Mouse (Mus musculus) 3134 (cell line): ENCODE results near the gene Olfr960.

Source experiments
- DNase-seq: peaks from one replicate; pipeline ENCODE4 v3.0.0-alpha.2; 2011; ENCODE audit warnings: low spot score; ENCODE audit not compliant: insufficient read length; ENCODE audit errors: extremely low read depth

Gene Olfr960

DNA sequence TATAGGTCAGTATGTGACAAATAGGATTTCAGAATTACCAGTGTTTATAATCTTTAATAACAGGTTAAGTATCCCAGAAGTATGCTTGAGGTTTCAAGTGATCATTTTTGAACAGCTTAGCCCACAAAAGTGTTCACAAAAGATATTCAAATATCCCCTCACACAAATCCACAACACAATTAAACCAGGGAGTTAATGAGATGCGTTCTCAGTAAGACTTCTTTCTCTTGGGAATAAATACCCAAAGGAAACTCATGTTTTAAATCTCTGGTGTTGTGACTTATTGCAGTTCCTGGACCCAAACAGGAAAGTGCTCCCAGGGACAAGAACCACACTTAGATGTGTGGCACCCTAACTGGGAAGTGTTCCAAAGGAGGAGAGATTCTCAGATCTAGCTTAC is at the start of gene Olfr960:
TSS of gene Olfr960 (plus strand) at position 301 of the 400 bp plus-strand sequence.
- DNase-seq, result no peak

- no peak for DNase-seq
Measured at GRCm38 (mm10) chr9:39575469-39575868, 45.7 kb upstream of the Olfr960 start, which contains the start of gene Olfr959. Olfr959 (minus strand) TSS chr9:39575569.

- DNase-seq, result no peak
Measured at GRCm38 (mm10) chr9:39577050-39577449, 44.1 kb upstream of the Olfr960 start.

DNA sequence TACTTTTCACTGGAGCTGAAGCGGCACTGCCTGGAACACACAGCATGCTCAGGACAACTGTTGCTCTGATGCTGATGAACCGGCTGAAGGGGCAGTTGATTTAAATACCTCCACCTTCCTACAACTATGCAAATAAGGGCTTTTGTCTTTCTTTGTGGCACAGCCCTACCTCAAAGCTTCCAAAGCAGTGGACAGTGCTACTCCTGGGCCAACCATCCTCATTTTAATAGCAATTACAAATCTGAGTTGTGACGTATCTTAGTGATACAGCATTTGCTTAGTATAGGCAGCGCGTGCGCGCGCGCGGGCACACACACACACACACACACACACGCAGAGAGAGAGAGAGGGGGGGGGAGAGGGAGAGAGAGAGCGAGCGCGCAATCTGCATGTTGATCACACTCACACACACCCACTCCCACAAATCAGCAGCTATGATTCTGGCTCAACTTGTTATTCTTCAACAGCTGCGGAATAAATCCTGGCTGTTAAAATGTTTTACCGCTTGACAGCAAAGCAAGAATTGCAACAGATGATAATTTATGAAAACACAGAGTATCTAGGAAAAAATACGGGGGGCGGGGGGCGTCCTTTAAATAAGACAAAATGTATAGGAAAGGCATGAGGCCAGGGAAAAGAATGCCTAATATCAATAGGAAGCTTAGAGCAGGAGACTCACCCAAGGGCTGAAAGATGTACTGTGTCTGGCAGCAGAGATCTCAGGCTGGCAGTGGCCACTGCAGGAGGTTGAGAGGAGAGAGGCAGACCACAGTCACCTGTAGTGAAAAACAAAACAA is 18.4 kb upstream of the Olfr960 start:
- DNase-seq, result no peak

DNA sequence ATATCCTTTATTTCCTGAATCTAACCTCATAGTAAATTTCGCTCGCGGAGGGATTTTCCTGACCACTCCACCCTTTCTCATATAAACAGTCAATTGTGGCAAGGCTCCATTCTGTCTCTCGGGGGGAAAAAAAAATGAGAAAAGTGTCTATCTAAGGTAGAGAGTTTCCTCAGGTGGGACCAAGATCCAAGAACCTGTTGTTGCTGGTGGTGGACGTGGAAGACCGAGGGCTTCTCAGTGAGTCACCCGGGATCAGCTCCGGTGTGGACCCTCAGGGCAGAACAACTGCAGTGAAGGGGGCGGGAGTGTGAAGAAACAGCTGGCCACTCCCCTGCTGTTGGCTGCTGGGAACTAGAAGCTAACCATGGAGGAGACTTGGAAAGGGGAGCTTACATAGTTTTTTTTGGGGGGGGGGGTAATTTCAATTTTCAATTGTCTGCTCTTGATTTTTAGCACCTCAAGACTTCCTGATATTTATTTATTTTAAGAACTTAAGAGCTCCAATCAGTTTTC is 17.8 kb upstream of the Olfr960 start:
- no peak for DNase-seq

GRCm38 (mm10) chr9:39603999-39604453 is 17.1 kb upstream of the Olfr960 start, which contains the start of gene AW551984:
AW551984 (minus strand) TSS chr9:39604403.
- no peak for DNase-seq

GRCm38 (mm10) chr9:39608497-39608896 is 12.7 kb upstream of the Olfr960 start:
- DNase-seq, result no peak

GRCm38 (mm10) chr9:39610355-39610754 is 10.8 kb upstream of the Olfr960 start, which contains the start of gene Olfr148:
Olfr148 (plus strand) TSS chr9:39610655.
- no peak for DNase-seq

DNA sequence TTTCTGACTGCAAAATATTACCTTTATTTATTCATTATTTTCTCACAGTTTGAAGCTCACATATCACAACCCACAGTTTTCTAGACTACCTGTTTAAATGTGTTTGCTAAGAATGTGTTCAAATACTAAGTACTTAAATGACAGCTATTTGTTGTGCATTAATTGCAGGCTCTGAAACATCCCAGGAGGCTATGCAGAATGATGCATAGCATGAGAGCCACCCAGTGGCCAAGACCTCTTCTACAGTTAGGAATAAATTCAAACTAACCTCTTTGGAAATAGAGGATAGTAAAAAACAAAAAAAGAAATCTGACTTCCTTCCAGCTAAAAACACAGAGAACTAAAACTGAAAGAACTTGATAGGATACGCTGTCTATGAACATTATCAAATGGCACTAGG is 9.2 kb upstream of the Olfr960 start:
- DNase-seq, result no peak

GRCm38 (mm10) chr9:39623783-39624182 is 2.6 kb downstream of the Olfr960 start:
- DNase-seq, result no peak

- DNase-seq, result no peak
Measured at GRCm38 (mm10) chr9:39624711-39625110, 3.5 kb downstream of the Olfr960 start.

DNA sequence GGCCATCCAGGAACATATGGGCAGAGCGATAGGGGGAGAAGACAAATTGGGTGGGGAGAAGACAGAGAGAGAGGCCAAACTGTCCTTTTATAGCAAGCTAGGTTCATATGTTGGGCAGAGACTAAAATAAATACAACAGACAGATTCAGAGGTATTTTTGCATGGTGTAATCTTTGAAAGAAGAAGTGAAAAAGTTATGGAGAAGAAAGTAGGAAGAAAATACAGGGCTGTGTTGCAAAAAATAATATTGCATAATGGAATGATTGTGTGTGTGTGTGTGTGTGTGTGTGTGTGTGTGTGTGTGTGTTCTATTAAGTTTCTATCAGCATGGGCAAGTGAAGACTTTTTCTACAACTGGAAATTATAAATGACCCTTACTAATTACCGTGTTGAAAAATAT is 7.9 kb downstream of the Olfr960 start:
- no peak for DNase-seq

DNA sequence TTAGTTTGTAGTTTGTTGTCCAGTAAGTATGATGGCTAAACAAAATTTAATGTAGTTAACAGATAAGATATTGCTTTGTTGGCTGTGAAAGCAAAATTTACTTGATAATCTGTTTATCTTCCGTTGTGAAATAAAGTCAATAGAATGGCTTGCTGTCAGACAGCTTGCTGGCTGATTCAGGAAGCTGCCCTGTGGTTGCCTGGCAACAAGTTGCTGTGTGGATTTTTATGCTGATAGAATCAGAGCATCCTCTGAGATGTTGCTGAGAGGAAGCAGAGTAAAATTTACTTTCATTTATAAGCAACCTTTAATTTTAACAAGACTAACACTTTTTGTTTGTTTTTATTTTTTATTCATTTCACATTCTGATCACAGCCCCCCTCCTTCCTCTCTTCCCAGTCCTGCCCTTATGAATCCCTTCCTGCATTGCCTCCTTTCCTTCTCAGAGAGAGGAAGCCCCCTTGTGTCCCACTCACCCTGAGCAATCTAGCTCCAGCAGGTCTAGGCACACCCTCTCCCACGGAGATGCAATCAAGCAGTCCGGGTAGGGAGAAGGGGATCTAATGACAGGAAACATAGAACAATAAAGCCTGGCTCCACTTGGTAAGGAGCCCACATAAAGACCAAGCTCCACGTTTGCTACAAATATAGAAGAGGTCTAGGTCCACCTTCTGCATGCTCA is 12.9 kb downstream of the Olfr960 start:
- DNase-seq, result no peak

- no peak for DNase-seq
Measured at GRCm38 (mm10) chr9:39644785-39645184, 23.6 kb downstream of the Olfr960 start, which contains the start of gene Olfr961. Olfr961 (plus strand) TSS chr9:39645085.

DNA sequence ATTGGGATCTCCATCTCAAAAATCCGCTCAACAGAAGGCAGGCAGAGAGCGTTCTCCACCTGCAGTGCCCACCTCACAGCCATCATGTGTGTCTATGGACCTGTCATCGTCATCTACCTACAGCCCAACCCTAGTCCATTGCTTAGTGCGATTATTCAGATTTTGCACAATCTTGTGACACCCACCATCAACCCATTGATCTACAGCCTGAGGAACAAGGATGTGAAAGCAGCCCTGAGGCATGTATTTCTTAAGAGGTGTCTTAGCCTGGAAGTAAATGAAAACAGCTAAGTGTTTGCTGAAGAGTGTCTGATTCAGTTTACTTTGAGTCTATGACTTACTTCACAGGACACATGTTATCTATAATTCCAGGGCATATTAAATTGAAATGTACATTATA is 26.2 kb downstream of the Olfr960 start:
- DNase-seq, result no peak

DNA sequence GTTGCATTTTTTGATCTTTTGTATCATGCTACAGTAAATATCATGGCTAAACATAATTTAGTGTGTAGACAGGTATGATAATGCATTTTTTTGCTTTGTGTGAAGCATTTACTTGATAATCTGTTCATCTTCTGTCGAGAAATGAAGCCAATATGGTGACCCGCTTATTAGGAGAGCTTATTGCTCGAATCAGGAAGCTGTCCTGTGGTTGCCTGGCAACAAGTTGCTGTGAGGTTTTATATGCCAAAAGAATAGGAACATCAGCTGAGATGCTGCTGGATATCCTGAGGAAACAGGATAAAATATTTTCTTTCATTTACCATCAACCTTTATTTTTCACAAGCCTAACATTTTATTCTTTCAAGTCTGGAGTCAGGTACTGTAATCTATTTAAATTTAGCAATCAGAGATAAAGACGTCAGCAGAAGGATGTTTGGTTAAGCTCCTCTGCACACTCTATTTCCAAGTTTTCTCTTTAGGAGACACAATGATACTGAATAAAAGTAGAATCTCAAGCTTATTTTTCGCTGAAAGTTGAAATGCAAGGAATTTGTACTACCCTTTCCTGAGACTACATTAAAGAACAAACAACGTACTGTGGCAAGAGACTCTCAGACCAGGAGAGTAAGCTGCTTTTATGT is 33.7 kb downstream of the Olfr960 start:
- no peak for DNase-seq

- no peak for DNase-seq
Measured at GRCm38 (mm10) chr9:39666905-39667304, 45.7 kb downstream of the Olfr960 start, which contains the start of gene Olfr963. Olfr963 (plus strand) TSS chr9:39667205.

DNA sequence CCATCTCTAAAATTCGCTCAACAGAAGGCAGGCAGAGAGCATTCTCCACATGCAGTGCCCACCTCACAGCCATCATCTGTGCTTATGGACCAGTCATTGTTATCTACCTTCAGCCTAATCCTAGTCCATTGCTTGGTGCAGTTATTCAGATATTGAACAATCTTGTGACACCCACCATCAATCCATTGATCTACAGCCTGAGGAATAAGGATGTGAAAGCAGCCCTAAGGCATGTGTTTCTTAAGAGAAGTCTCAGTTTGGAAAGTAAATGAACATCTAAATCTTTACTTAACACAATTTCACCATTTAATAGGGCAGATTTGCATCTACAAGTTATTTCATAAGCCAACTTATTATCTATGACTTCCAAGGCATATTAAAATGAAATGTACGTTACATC is 48.5 kb downstream of the Olfr960 start:
- DNase-seq, result no peak
